Mouse (Mus musculus): ENCODE measurements around the gene Prr5. TPM values are rescaled to one million over a fixed set of nuclear protein-coding genes. Genes with fewer than 3 reads are reported as not detected.

The Prr5 gene
- polyA plus RNA-seq, 1 experiment from 2014 or later: 21.0 TPM

- no peak overlapping the region for H3K4me3 ChIP-seq
Measured at GRCm38 (mm10) chr15:84661274-84661673, 8.1 kb upstream of the Prr5 start.

GRCm38 (mm10) chr15:84662952-84663684 is 6.3 kb upstream of the Prr5 start:
- WGBS: under 1% methylated on average over 52 of the region's 56 CpGs
- Histone ChIP-seq H3K4me3 (peak overlapping the region; percentile 42), H3K9ac (peak overlapping the region; percentile 48), H3K4me1 (peaks cover 41% of the 10 kb centered on the region), H3K36me3 (no peaks in the 10 kb centered on the region), H3K9me3 (no peaks in the 10 kb centered on the region), H3K4me2 (replicated peaks) (peak overlapping the region; percentile 80), H3K27ac (no peak overlapping the region), H3K27me3 (replicated peaks) (peaks cover 18% of the 10 kb centered on the region)
- peak; percentile 85 for ATAC-seq (ENCODE audit: low FRiP score, low read depth)

More at GRCm38 (mm10) chr15:84661274-84661673, 8.1 kb upstream of the Prr5 start:
- 96% methylated on average over 5 of the region's 5 CpGs for WGBS
- H3K9ac ChIP-seq: no peak overlapping the region
- ATAC-seq (ENCODE audit: low FRiP score, low read depth): no peak
- H3K4me2 ChIP-seq (replicated peaks): no peak overlapping the region
- no peaks in the 10 kb centered on the region for H3K9me3 ChIP-seq
- no peak overlapping the region for H3K27ac ChIP-seq
- peaks cover 14% of the 10 kb centered on the region for H3K27me3 ChIP-seq (replicated peaks)
- peaks cover 47% of the 10 kb centered on the region for H3K4me1 ChIP-seq
- no peaks in the 10 kb centered on the region for H3K36me3 ChIP-seq

GRCm38 (mm10) chr15:84663685-84664060 is 5.7 kb upstream of the Prr5 start:
- no peak overlapping the region for H3K27ac ChIP-seq
- peak overlapping the region; percentile 42 for H3K4me3 ChIP-seq
- no peaks in the 10 kb centered on the region for H3K36me3 ChIP-seq
- 52% methylated on average over 10 of the region's 10 CpGs for WGBS
- H3K4me1 ChIP-seq: peaks cover 39% of the 10 kb centered on the region
- peak; percentile 38 for ATAC-seq (ENCODE audit: low FRiP score, low read depth)
- H3K9ac ChIP-seq: peak overlapping the region; percentile 48
- H3K9me3 ChIP-seq: no peaks in the 10 kb centered on the region
- H3K27me3 ChIP-seq (replicated peaks): peaks cover 18% of the 10 kb centered on the region
- H3K4me2 ChIP-seq (replicated peaks): peak overlapping the region; percentile 80

GRCm38 (mm10) chr15:84664542-84665460 is 4.6 kb upstream of the Prr5 start:
- 17% methylated on average over 16 of the region's 16 CpGs for WGBS
- H3K4me1 ChIP-seq: peaks cover 43% of the 10 kb centered on the region
- ATAC-seq (ENCODE audit: low FRiP score, low read depth): no peak

GRCm38 (mm10) chr15:84665662-84666061 is 3.8 kb upstream of the Prr5 start:
- ATAC-seq (ENCODE audit: low FRiP score, low read depth): no peak
- Histone ChIP-seq H3K9ac (no peak overlapping the region), H3K4me1 (peaks cover 46% of the 10 kb centered on the region), H3K27me3 (replicated peaks) (peaks cover 18% of the 10 kb centered on the region), H3K9me3 (no peaks in the 10 kb centered on the region), H3K4me3 (no peak overlapping the region), H3K4me2 (replicated peaks) (0 out of 2 replicates have a peak overlapping the region, but pooled peaks have one; percentile 80), H3K27ac (no peak overlapping the region), H3K36me3 (no peaks in the 10 kb centered on the region)
- 57% methylated on average over 9 of the region's 9 CpGs for WGBS

More at GRCm38 (mm10) chr15:84664542-84665460, 4.6 kb upstream of the Prr5 start:
- Histone ChIP-seq H3K4me2 (replicated peaks) (peak overlapping the region; percentile 80), H3K9me3 (no peaks in the 10 kb centered on the region), H3K4me3 (no peak overlapping the region; the same call in 1 of the 2 replicates), H3K9ac (0 out of 2 replicates have a peak overlapping the region, but pooled peaks have one; percentile 48), H3K27me3 (replicated peaks) (peaks cover 18% of the 10 kb centered on the region), H3K27ac (no peak overlapping the region), H3K36me3 (no peaks in the 10 kb centered on the region)

GRCm38 (mm10) chr15:84666065-84666464 is 3.4 kb upstream of the Prr5 start:
- H3K36me3 ChIP-seq: no peaks in the 10 kb centered on the region
- H3K27me3 ChIP-seq (replicated peaks): peaks cover 18% of the 10 kb centered on the region
- no peak for ATAC-seq (ENCODE audit: low FRiP score, low read depth)
- 68% methylated on average over 4 of the region's 4 CpGs for WGBS
- H3K4me1 ChIP-seq: peaks cover 46% of the 10 kb centered on the region
- no peaks in the 10 kb centered on the region for H3K9me3 ChIP-seq
- no peak overlapping the region for H3K9ac ChIP-seq
- H3K27ac ChIP-seq: no peak overlapping the region
- no peak overlapping the region for H3K4me2 ChIP-seq (replicated peaks)
- H3K4me3 ChIP-seq: no peak overlapping the region

GRCm38 (mm10) chr15:84667601-84668000 is 1.8 kb upstream of the Prr5 start:
- ATAC-seq (ENCODE audit: low FRiP score, low read depth): no peak
- Histone ChIP-seq H3K4me3 (no peak overlapping the region), H3K9me3 (no peaks in the 10 kb centered on the region), H3K27me3 (replicated peaks) (peaks cover 18% of the 10 kb centered on the region), H3K4me2 (replicated peaks) (no peak overlapping the region), H3K4me1 (peaks cover 44% of the 10 kb centered on the region), H3K27ac (no peak overlapping the region), H3K36me3 (no peaks in the 10 kb centered on the region), H3K9ac (no peak overlapping the region)
- 87% methylated on average over 6 of the region's 6 CpGs for WGBS

- Histone ChIP-seq H3K4me3 (no peak overlapping the region), H3K9me3 (no peaks in the 10 kb centered on the region), H3K36me3 (no peaks in the 10 kb centered on the region), H3K4me1 (peaks cover 19% of the 10 kb centered on the region), H3K9ac (no peak overlapping the region), H3K4me2 (replicated peaks) (no peak overlapping the region), H3K27ac (no peak overlapping the region), H3K27me3 (replicated peaks) (peaks cover 4% of the 10 kb centered on the region; the same call in 1 of the 2 replicates)
- WGBS: 80% methylated on average over 22 of the region's 23 CpGs
- ATAC-seq (ENCODE audit: low FRiP score, low read depth): no peak
Measured at GRCm38 (mm10) chr15:84669771-84670656, 594 bp downstream of the Prr5 start.

- H3K9ac ChIP-seq: no peak overlapping the region
- no peak overlapping the region for H3K4me3 ChIP-seq
- ATAC-seq (ENCODE audit: low FRiP score, low read depth): no peak
- H3K4me1 ChIP-seq: peaks cover 16% of the 10 kb centered on the region; the same call in 1 of the 2 replicates
- WGBS: 84% methylated on average over 4 of the region's 4 CpGs
- H3K27me3 ChIP-seq (replicated peaks): peaks cover 4% of the 10 kb centered on the region; the same call in 1 of the 2 replicates
- H3K36me3 ChIP-seq: no peaks in the 10 kb centered on the region
- no peak overlapping the region for H3K4me2 ChIP-seq (replicated peaks)
- H3K9me3 ChIP-seq: no peaks in the 10 kb centered on the region
- no peak overlapping the region for H3K27ac ChIP-seq
Measured at GRCm38 (mm10) chr15:84670657-84671055, 1.2 kb downstream of the Prr5 start.

- Histone ChIP-seq H3K9ac (no peak overlapping the region), H3K4me3 (no peak overlapping the region), H3K4me1 (peaks cover 7% of the 10 kb centered on the region; the same call in 1 of the 2 replicates), H3K4me2 (replicated peaks) (no peak overlapping the region), H3K27ac (no peak overlapping the region), H3K27me3 (replicated peaks) (peaks cover 2% of the 10 kb centered on the region; the same call in 1 of the 2 replicates), H3K36me3 (no peaks in the 10 kb centered on the region), H3K9me3 (no peaks in the 10 kb centered on the region)
- WGBS: 52% methylated on average over 9 of the region's 9 CpGs
- ATAC-seq (ENCODE audit: low FRiP score, low read depth): no peak
Measured at GRCm38 (mm10) chr15:84671401-84672307, 2.2 kb downstream of the Prr5 start.

GRCm38 (mm10) chr15:84672308-84672615 is 2.8 kb downstream of the Prr5 start:
- ATAC-seq (ENCODE audit: low FRiP score, low read depth): no peak
- H3K4me3 ChIP-seq: no peak overlapping the region
- WGBS: 83% methylated on average over 4 of the region's 4 CpGs

More at GRCm38 (mm10) chr15:84672308-84672615, 2.8 kb downstream of the Prr5 start:
- Histone ChIP-seq H3K27ac (no peak overlapping the region), H3K9ac (no peak overlapping the region), H3K4me2 (replicated peaks) (no peak overlapping the region), H3K4me1 (peaks cover 7% of the 10 kb centered on the region; the same call in 1 of the 2 replicates), H3K27me3 (replicated peaks) (no peaks in the 10 kb centered on the region), H3K36me3 (no peaks in the 10 kb centered on the region), H3K9me3 (no peaks in the 10 kb centered on the region)
